Comparison of ENCODE assay signal across 1 mouse cellular context in the genomic region with DNA sequence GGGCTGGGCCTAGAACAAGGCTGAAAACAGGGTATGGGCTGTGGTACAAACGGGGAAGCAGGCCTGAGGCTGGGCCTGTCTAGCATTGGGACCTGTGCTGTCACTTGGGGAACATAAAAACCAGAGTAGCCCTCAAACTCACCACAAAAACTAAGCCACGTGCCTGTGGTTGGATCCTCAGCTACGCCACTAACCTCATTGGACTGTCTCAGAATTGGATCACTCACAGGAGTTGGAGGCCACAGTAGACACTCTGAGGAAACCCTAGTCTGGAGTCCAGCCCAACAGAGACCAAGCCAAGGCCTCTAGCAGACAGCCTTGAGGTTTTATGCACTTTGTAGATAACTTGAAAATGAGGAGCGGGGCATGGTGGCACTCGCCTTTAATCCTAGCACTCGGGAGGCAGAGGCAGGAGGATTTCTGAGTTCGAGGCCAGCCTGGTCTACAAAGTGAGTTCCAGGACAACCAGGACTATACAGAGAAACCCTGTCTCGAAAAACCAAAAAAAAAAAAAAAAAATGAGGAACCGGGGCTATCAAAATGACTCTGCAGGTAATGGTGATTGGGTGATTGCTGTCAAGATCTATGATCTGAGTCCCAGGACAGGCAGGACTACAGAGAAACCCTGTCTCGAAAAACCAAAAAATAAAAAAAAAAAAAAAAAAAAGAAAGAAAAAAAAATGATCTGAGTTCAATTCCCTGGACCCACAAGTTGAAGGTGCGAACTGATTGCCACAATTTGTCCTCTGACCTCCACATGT.
TF ChIP-seq lines count a peak whose summit lies in the region.

No protein-coding gene starts in this region.

TF ChIP-seq in MEL, 35 proteins besides CTCF, POLR2A, EP300 and RAD21:
- TF ChIP-seq ZNF384 (IDR thresholded peaks at IDR 0.05; ENCODE audit: low read depth, low read length) (peak; percentile 84), ZKSCAN1 (IDR thresholded peaks at IDR 0.05; ENCODE audit: low read depth, low read length) (no peak), BHLHE40 (IDR thresholded peaks at IDR 0.05; ENCODE audit: borderline replicate concordance, low read depth, low read length) (peak; percentile 48; the same call in 1 of the 2 replicates), MYC (IDR thresholded peaks at IDR 0.05; ENCODE audit: low read depth, low read length) (no peak), UBTF (IDR thresholded peaks at IDR 0.05; ENCODE audit: borderline replicate concordance, insufficient read depth, low read depth, low read length) (no peak), KAT2A (conservative IDR thresholded peaks at IDR 0.05; ENCODE audit: low read depth, low read length) (no peak), NRF1 (IDR thresholded peaks at IDR 0.05; ENCODE audit: insufficient read depth, low read depth, low read length, poor library complexity, severe bottlenecking) (no peak), MXI1 (IDR thresholded peaks at IDR 0.05; ENCODE audit: low read depth, low read length) (0 out of 2 replicates have a peak, but pooled peaks have one; percentile 18), MAX (IDR thresholded peaks at IDR 0.05; ENCODE audit: low read length) (0 out of 2 replicates have a peak, but pooled peaks have one; percentile 18), MAFK (IDR thresholded peaks at IDR 0.05; ENCODE audit: borderline replicate concordance, low read depth, low read length) (no peak), SIN3A (IDR thresholded peaks at IDR 0.05; ENCODE audit: low read length) (no peak)
TF ChIP-seq in MEL: peak in this region for 4.
